Mouse (Mus musculus): ENCODE measurements around the gene Map1s.

DNA sequence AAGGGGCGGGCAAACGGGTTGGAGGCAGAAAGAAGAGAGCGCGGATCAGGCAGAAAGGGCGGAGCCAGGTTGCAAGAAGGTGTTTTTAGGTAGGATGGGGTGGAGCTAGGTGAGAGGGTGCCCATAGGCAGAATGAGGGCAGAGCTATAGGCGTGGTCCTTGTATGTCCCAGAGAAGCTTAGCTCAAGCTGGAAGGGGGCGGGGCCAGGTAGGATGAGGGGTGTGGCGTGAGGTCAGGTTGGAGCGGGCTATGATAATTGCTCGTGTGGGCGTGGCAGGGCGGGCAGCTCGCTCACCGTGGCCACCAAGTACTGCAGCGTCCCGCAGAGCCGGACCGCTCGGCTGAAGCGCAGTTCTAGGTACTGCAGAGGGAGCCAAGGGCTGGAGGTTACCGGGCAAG is 14.4 kb upstream of the Map1s start:
- TF ChIP-seq POLR2A (IDR thresholded peaks at IDR 0.05; ENCODE audit: insufficient read depth, low read depth, low read length) (no peak), CTCF (IDR thresholded peaks at IDR 0.05; ENCODE audit: insufficient read depth, low read depth, low read length) (no peak)
